In the genomic region with DNA sequence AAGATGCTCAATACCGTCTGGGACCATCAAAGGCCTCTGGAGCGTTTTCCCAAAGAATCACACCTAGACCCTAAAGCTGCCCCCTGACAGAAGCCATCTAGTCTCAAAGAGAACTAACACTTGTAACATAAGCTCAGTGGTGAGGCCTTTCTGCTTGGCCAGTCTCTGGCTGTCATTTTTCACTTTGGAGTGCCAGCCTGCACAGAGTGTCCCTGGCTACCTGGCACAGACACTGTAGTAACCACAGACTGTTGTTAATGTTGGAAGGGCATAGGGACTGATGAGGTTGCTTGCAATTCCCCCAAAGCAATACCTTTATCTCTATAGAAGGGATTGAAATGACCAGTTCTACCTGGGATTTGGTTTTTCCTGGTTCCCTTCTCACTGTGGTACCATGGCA, we compare ENCODE assay signal across 23 mouse cellular contexts. TPM values are rescaled to one million over a fixed set of nuclear protein-coding genes. Genes with fewer than 3 reads are reported as not detected.
"Had no signal": no experiment of that assay in that cellular context is flagged by ENCODE, and none has a peak within 500 bp of the region (broad histone marks: within the 10 kb centered on the region; RNA-seq: fewer than 3 reads in every experiment).

No protein-coding gene starts in this region.

- H3K27ac ChIP-seq: heart, embryonic 10.5 days; hindbrain, embryonic 10.5 days; hindbrain, embryonic 12.5 days; hindbrain, embryonic 14.5 days; layer of hippocampus, adult 2 months; limb, embryonic 13.5 days; limb, embryonic 15.5 days; liver, embryonic 12.5 days; liver, embryonic 14.5 days had no signal

- H3K4me3 ChIP-seq: heart, embryonic 10.5 days; heart, embryonic 12.5 days; hindbrain, embryonic 10.5 days; hindbrain, embryonic 12.5 days; layer of hippocampus, adult 2 months; limb, embryonic 13.5 days; limb, embryonic 15.5 days; liver, embryonic 12.5 days had no signal

- DNase-seq: gastrocnemius, postnatal 36 days; heart, postnatal 10 days; heart, postnatal 4 days; kidney, adult 18-20 months; kidney, adult 8-10 months; kidney, postnatal 10 days; kidney, postnatal 25 days; kidney, postnatal 4 days; left cerebral cortex, postnatal 4 days had no signal

RNA-seq across cellular contexts. Expression of gene Efcab9, which starts 10.6 kb away (rescaled TPM):
- total RNA-seq: granulocyte monocyte progenitor cell, adult 5-6 weeks; heart, adult 8-10 months; left cerebral cortex, postnatal 10 days; liver, adult 2 months had no signal
